Mouse (Mus musculus): Measurements from ENCODE around the gene Prr23a2.

- TF ChIP-seq CTCF (IDR thresholded peaks at IDR 0.05; ENCODE audit: control insufficient read depth, insufficient read depth, low read length) (no peak), POLR2A (IDR thresholded peaks at IDR 0.05; ENCODE audit: borderline replicate concordance, control insufficient read depth, low read depth, low read length) (no peak)
These were observed 40.2 kb upstream of the Prr23a2 start for GRCm38 (mm10) chr9:98816066-98816465.

Data from bone marrow, adult 2 months (tissue).